ENCODE assay signal across 18 mouse cellular contexts in genomic region chr6:48116036-48116435, GRCm38 (mm10). TPM values are rescaled to one million over a fixed set of nuclear protein-coding genes. Genes with fewer than 3 reads are reported as not detected.
DNase-seq lines count a peak whose midpoint lies in the region; ATAC-seq and TF ChIP-seq lines count a peak whose summit lies in the region.
"Had no signal": no experiment of that assay in that cellular context is flagged by ENCODE, and none has a peak within 500 bp of the region (broad histone marks: within the 10 kb centered on the region; RNA-seq: fewer than 3 reads in every experiment).

No protein-coding gene starts in this region.

- H3K27me3 ChIP-seq in lung, postnatal 0 days (replicated peaks; ENCODE audit: insufficient read depth, low read length) = no peaks in the 10 kb centered on the region
- H3K27me3 ChIP-seq in hindbrain, embryonic 16.5 days (replicated peaks; ENCODE audit: control insufficient read depth, insufficient read depth, low read length) = no peaks in the 10 kb centered on the region
- H3K27me3 ChIP-seq: embryonic facial prominence, embryonic 15.5 days; forebrain, embryonic 15.5 days; liver, embryonic 13.5 days; neural tube, embryonic 12.5 days had no signal

- TF ChIP-seq EP300 in lung, postnatal 0 days (IDR thresholded peaks at IDR 0.05) = no peak

- H3K36me3 ChIP-seq in lung, postnatal 0 days (ENCODE audit: insufficient read depth, low read length) = no peaks in the 10 kb centered on the region
- no peaks in the 10 kb centered on the region for H3K36me3 ChIP-seq in hindbrain, embryonic 16.5 days (ENCODE audit: control insufficient read depth, insufficient read depth, low read length)
- H3K36me3 ChIP-seq: embryonic facial prominence, embryonic 15.5 days; forebrain, embryonic 15.5 days; liver, embryonic 13.5 days; neural tube, embryonic 12.5 days had no signal

- H3K9ac ChIP-seq in lung, postnatal 0 days (replicated peaks; ENCODE audit: low read depth) = no peak overlapping the region
- H3K9ac ChIP-seq in hindbrain, embryonic 16.5 days (ENCODE audit: low read depth, low read length) = no peak overlapping the region
- H3K9ac ChIP-seq: embryonic facial prominence, embryonic 15.5 days; forebrain, embryonic 15.5 days; liver, embryonic 13.5 days; neural tube, embryonic 12.5 days had no signal

- peak; percentile 49 to 56 for DNase-seq in cerebellum, postnatal 10 days
- DNase-seq in cerebellum, adult 11 months = no peak
- peak; percentile 8 for DNase-seq in heart, adult 8-10 months (ENCODE audit: low spot score)
- no peak for DNase-seq in heart, postnatal 25 days (ENCODE audit: low spot score)
- DNase-seq in lung, postnatal 0 days (ENCODE audit: low spot score) = peak; percentile 9
- DNase-seq in lung, adult 2 months = no peak
- peak; percentile 4 to 21 for DNase-seq in frontal cortex, postnatal 36 days (ENCODE audit: low spot score in 2 of 2)
- DNase-seq: adrenal gland, adult 8-10 months; kidney, adult 18-20 months; kidney, postnatal 36 days; liver, embryonic 13.5 days; thymus, adult 18-20 months had no signal

- TF ChIP-seq CTCF in lung, postnatal 0 days (IDR thresholded peaks at IDR 0.05) = no peak
- no peak for TF ChIP-seq CTCF in lung, adult 2 months (IDR thresholded peaks at IDR 0.05; ENCODE audit: insufficient read depth, low read length)

- H3K4me1 ChIP-seq in lung, postnatal 0 days (ENCODE audit: insufficient read depth, low read depth, low read length) = no peaks in the 10 kb centered on the region
- H3K4me1 ChIP-seq in lung, adult 2 months (ENCODE audit: control insufficient read depth, insufficient read depth, low read length) = no peaks in the 10 kb centered on the region
- H3K4me1 ChIP-seq in hindbrain, embryonic 16.5 days (ENCODE audit: control insufficient read depth, insufficient read depth, low read depth, low read length) = no peaks in the 10 kb centered on the region
- H3K4me1 ChIP-seq: embryonic facial prominence, embryonic 15.5 days; forebrain, embryonic 15.5 days; liver, embryonic 13.5 days; neural tube, embryonic 12.5 days had no signal

- H3K4me2 ChIP-seq in lung, postnatal 0 days (replicated peaks; ENCODE audit: low read depth, low read length) = no peak overlapping the region
- no peak overlapping the region for H3K4me2 ChIP-seq in hindbrain, embryonic 16.5 days (ENCODE audit: low read length)
- H3K4me2 ChIP-seq: embryonic facial prominence, embryonic 15.5 days; forebrain, embryonic 15.5 days; liver, embryonic 13.5 days; neural tube, embryonic 12.5 days had no signal

- no peak overlapping the region for H3K27ac ChIP-seq in lung, postnatal 0 days (ENCODE audit: low read length)
- no peak overlapping the region for H3K27ac ChIP-seq in hindbrain, embryonic 16.5 days (ENCODE audit: low read depth, low read length)
- H3K27ac ChIP-seq: embryonic facial prominence, embryonic 15.5 days; forebrain, embryonic 15.5 days; heart, adult 2 months; liver, embryonic 13.5 days; neural tube, embryonic 12.5 days had no signal

- ATAC-seq in lung, postnatal 0 days = no peak
- no peak for ATAC-seq in hindbrain, embryonic 16.5 days
- ATAC-seq: forebrain, embryonic 15.5 days; midbrain, embryonic 16.5 days had no signal

- H3K9me3 ChIP-seq in lung, postnatal 0 days (ENCODE audit: low read length) = no peaks in the 10 kb centered on the region
- H3K9me3 ChIP-seq in hindbrain, embryonic 16.5 days (ENCODE audit: control insufficient read depth, low read length) = no peaks in the 10 kb centered on the region
- H3K9me3 ChIP-seq: embryonic facial prominence, embryonic 15.5 days; forebrain, embryonic 15.5 days; liver, embryonic 13.5 days; neural tube, embryonic 12.5 days had no signal

- H3K4me3 ChIP-seq in lung, postnatal 0 days (ENCODE audit: low read depth, low read length) = no peak overlapping the region
- H3K4me3 ChIP-seq in lung, adult 2 months (replicated peaks; ENCODE audit: extremely low read depth, low read depth, low read length) = no peak overlapping the region
- H3K4me3 ChIP-seq in hindbrain, embryonic 16.5 days (ENCODE audit: low read length) = no peak overlapping the region
- H3K4me3 ChIP-seq: embryonic facial prominence, embryonic 15.5 days; forebrain, embryonic 15.5 days; heart, adult 2 months; liver, embryonic 13.5 days; neural tube, embryonic 12.5 days had no signal

- intact Hi-C loops in heart, postnatal 25 days (cut with DNase I) = no loop called here

- no peak for TF ChIP-seq POLR2A in lung, adult 2 months (IDR thresholded peaks at IDR 0.05; ENCODE audit: borderline replicate concordance, extremely low read depth, low read depth, low read length)

- 54% methylated on average over 3 of the region's 3 CpGs for WGBS in lung, postnatal 0 days
- 58% methylated on average over 3 of the region's 3 CpGs for WGBS in lung, adult 2 months
- 60% methylated on average over 3 of the region's 3 CpGs for WGBS in hindbrain, embryonic 16.5 days

RNA-seq across cellular contexts. Expression of gene Zfp746, which starts 29.6 kb away (rescaled TPM):
- total RNA-seq in heart, adult 8-10 months (2022) = 10 to 100 TPM in 2 of 4 experiments, 1 to 10 TPM in 2; 9.4 to 10.9 (median 10.0) TPM
- total RNA-seq in heart, postnatal 25 days (2021) = 10 to 100 TPM; 11.2 to 11.3 TPM
- polyA plus RNA-seq in lung, postnatal 0 days (2015; fragmentation: Nextera tagmentation; extraction: Ambion mirVana) = 13.5 and 14.4 TPM in 2 replicates
- 23.6 and 25.1 TPM in 2 replicates for polyA plus RNA-seq in lung, adult 2 months (2012; rRNA removed)
- polyA plus RNA-seq in hindbrain, embryonic 16.5 days (2015; fragmentation: Nextera tagmentation; extraction: Ambion mirVana) = 6.8 and 16.2 TPM in 2 replicates

Comparison
In these comparisons a context has a peak if more than half of its experiments do, and no peak if none do; other contexts are left out.
1. DNase-seq: peak in cerebellum, postnatal 10 days (2 of 2), heart, adult 8-10 months (single experiment), lung, postnatal 0 days (single experiment) and frontal cortex, postnatal 36 days (2 of 2); none in cerebellum, adult 11 months (single experiment), heart, postnatal 25 days (single experiment) and lung, adult 2 months (single experiment).